Mouse (Mus musculus): Measurements from ENCODE around the gene Olfr222.

DNA sequence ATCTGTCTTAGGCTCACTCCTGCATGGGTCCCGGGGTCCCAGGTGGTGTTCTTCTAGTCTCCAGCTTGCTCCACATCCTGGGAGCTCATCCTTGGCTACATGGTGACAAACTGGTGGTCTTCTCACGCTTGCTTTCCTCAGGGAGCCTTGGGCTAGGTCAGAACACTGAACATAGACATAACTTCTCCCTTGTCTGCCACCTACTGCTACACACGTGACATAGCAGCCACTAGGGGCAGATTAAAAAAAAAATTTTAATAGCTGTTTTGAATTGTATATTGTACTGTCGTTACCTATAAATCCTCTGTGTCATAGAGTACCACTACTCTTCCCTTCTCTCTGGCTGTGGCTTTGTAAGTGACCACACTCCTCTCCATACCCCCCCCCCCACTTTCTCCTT is 20.1 kb upstream of the Olfr222 start:
- TF ChIP-seq FLI1 (IDR thresholded peaks at IDR 0.05; ENCODE audit: low read length) = no peak
- TF ChIP-seq GATA1 (IDR thresholded peaks at IDR 0.05; ENCODE audit: borderline replicate concordance, low read length) = no peak
